Mouse (Mus musculus) common myeloid progenitor, adult 5-6 weeks (primary cell): ENCODE results near the gene Clec14a. TPM values are rescaled to one million over a fixed set of nuclear protein-coding genes. Genes with fewer than 3 reads are reported as not detected.

Source experiments
- ATAC-seq: replicated peaks from 2 replicates; pipeline ENCODE4 v1.8.0; 2016; ENCODE audit warnings: low read depth, mild to moderate bottlenecking, moderate TSS enrichment, inconsistent platforms; ENCODE audit not compliant: poor library complexity, severe bottlenecking
- total RNA-seq: library from RNA; stranded (forward); fragments of 200-1000, 187-1606 nt; gene quantifications from 2 replicates; pipeline ENCODE4 v1.2.3, GENCODE M21; 2017

Clec14a gene
- total RNA-seq = not detected in 2 replicates

- ATAC-seq = peak; percentile 82
Observed at GRCm38 (mm10) chr12:58268563-58269501, at the start of gene Clec14a. Clec14a (minus strand) TSS chr12:58269290.

- no peak for ATAC-seq
Observed at GRCm38 (mm10) chr12:58307835-58308234, 38.7 kb upstream of the Clec14a start.

GRCm38 (mm10) chr12:58306402-58306801 lies 37.3 kb upstream of the Clec14a start:
- ATAC-seq = peak; percentile 69; the same call in 1 of the 2 replicates

GRCm38 (mm10) chr12:58305567-58305966 lies 36.5 kb upstream of the Clec14a start:
- 0 out of 2 replicates have a peak, but pooled peaks have one; percentile 11 for ATAC-seq

GRCm38 (mm10) chr12:58296980-58297379 lies 27.9 kb upstream of the Clec14a start:
- no peak for ATAC-seq

- ATAC-seq = no peak
Observed at GRCm38 (mm10) chr12:58285912-58286311, 16.8 kb upstream of the Clec14a start.

GRCm38 (mm10) chr12:58270520-58270919 lies 1.4 kb upstream of the Clec14a start:
- ATAC-seq = no peak

GRCm38 (mm10) chr12:58269505-58269904 lies 415 bp upstream of the Clec14a start:
- ATAC-seq = no peak

- peak; percentile 76 for ATAC-seq
Observed at GRCm38 (mm10) chr12:58268186-58268562, 916 bp downstream of the Clec14a start.

- ATAC-seq = no peak
Observed at GRCm38 (mm10) chr12:58267779-58268178, 1.3 kb downstream of the Clec14a start.

- ATAC-seq = no peak
Observed at GRCm38 (mm10) chr12:58251901-58252300, 17.2 kb downstream of the Clec14a start.

GRCm38 (mm10) chr12:58232489-58232888 lies 36.6 kb downstream of the Clec14a start:
- ATAC-seq = no peak

GRCm38 (mm10) chr12:58225644-58226043 lies 43.4 kb downstream of the Clec14a start:
- ATAC-seq = no peak

- ATAC-seq = no peak
Observed at GRCm38 (mm10) chr12:58219078-58219477, 50.0 kb downstream of the Clec14a start.

GRCm38 (mm10) chr12:58216218-58216617 lies 52.9 kb downstream of the Clec14a start:
- ATAC-seq = peak; percentile 50

Other genes with a start within 250 kb of the Clec14a start
- not detected in 2 replicates for gene Sstr1, start 57.5 kb downstream of the Clec14a start, total RNA-seq